Mouse (Mus musculus) liver, embryonic 15.5 days (tissue): ENCODE data around the gene Cenpp. TPM values are rescaled to one million over a fixed set of nuclear protein-coding genes. Genes with fewer than 3 reads are reported as not detected.

ENCODE experiments used
- ATAC-seq: fragments of 200-750 bp; cut with Nextera tagmentation; 2 replicates; pipeline ENCODE4 v1.8.0; 2017; ENCODE audit warnings: moderate number of reproducible peaks, mild to moderate bottlenecking, moderate library complexity; ENCODE audit not compliant: insufficient read depth
- H3K27ac ChIP-seq: fragments of 300-500 bp; sonication (generic); replicated peaks from 2 replicates; pipeline ENCODE4 v1.5.1; 2015; ENCODE audit warnings: mild to moderate bottlenecking, inconsistent platforms
- H3K27me3 ChIP-seq: fragments of 300-500 bp; sonication (generic); 2 replicates; pipeline ENCODE4 v1.6.1; 2015; ENCODE audit warnings: mild to moderate bottlenecking, inconsistent platforms
- H3K36me3 ChIP-seq: fragments of 300-500 bp; sonication (generic); replicated peaks from 2 replicates; pipeline ENCODE4 v1.6.1; 2015; ENCODE audit warnings: moderate library complexity, mild to moderate bottlenecking, inconsistent platforms
- H3K4me1 ChIP-seq: fragments of 300-500 bp; sonication (generic); replicated peaks from 2 replicates; pipeline ENCODE4 v1.6.1; 2015; ENCODE audit warnings: inconsistent platforms
- H3K4me2 ChIP-seq: fragments of 300-500 bp; sonication (generic); 2 replicates; pipeline ENCODE4 v1.6.1; 2015; ENCODE audit warnings: moderate library complexity, mild to moderate bottlenecking, inconsistent platforms
- H3K4me3 ChIP-seq: fragments of 300-500 bp; sonication (generic); replicated peaks from 2 replicates; pipeline ENCODE4 v1.5.1; 2015; ENCODE audit warnings: mild to moderate bottlenecking, inconsistent platforms
- H3K9ac ChIP-seq: fragments of 300-500 bp; sonication (generic); 2 replicates; pipeline ENCODE4 v1.6.1; 2015; ENCODE audit warnings: moderate library complexity, mild to moderate bottlenecking, inconsistent platforms
- H3K9me3 ChIP-seq: fragments of 300-500 bp; sonication (generic); replicated peaks from 2 replicates; pipeline ENCODE4 v1.6.1; 2016; ENCODE audit warnings: inconsistent platforms
- WGBS: fragments of 180-500 bp; shearing (Covaris S2); methylation state at CpG from one replicate; pipeline ENCODE4 v1.1.7; 2015; ENCODE audit warnings: mixed read lengths; ENCODE audit not compliant: insufficient replicate concordance; 5-methylcytosine and 5-hydroxymethylcytosine counted together
- polyA plus RNA-seq: library from polyadenylated mRNA; unstranded; fragments of >200 nt; fragmentation: Nextera tagmentation; extraction: Ambion mirVana; gene quantifications from 2 replicates; pipeline ENCODE4 v1.2.1, GENCODE M21; 2015

The Cenpp gene
- polyA plus RNA-seq, 1 experiment from 2014 or later, result 22.7 TPM

- Histone ChIP-seq H3K27ac (peak overlapping the region; percentile 82), H3K36me3 (no peaks in the 10 kb centered on the region), H3K9ac (peak overlapping the region; percentile 80), H3K4me3 (peak overlapping the region; percentile 83), H3K27me3 (0 out of 2 replicates have a peak, but pooled peaks cover under 1% of the 10 kb centered on the region), H3K9me3 (no peaks in the 10 kb centered on the region), H3K4me1 (peaks cover 47% of the 10 kb centered on the region), H3K4me2 (peak overlapping the region; percentile 95)
- peak; percentile 44 for ATAC-seq
- 2% methylated on average over 15 of the region's 15 CpGs for WGBS
Observed at GRCm38 (mm10) chr13:49421606-49421917, 231.0 kb downstream of the Cenpp start.

- H3K4me2 ChIP-seq, result peak within 1 kb of the TSS; percentile 95
- H3K4me3 ChIP-seq, result peak within 1 kb of the TSS; percentile 83
- H3K27me3 ChIP-seq, result 0 out of 2 replicates have a peak, but pooled peaks cover 6% of the 10 kb centered on the region
- H3K9ac ChIP-seq, result peak within 1 kb of the TSS; percentile 80
- no peaks in the 10 kb centered on the region for H3K9me3 ChIP-seq
- H3K27ac ChIP-seq, result peak within 1 kb of the TSS; percentile 82
- no peaks in the 10 kb centered on the region for H3K36me3 ChIP-seq
- under 1% methylated on average over 69 of the region's 69 CpGs for WGBS
- peaks cover 42% of the 10 kb centered on the region for H3K4me1 ChIP-seq
- peak; percentile 97 for ATAC-seq
Observed at GRCm38 (mm10) chr13:49420754-49421605, 231.6 kb downstream of the Cenpp start, which contains the start of gene Ippk. Ippk (plus strand) TSS chr13:49421249.

Other genes starting within 250 kb of the Cenpp start
- gene Ippk, start 231.5 kb downstream of the Cenpp start, polyA plus RNA-seq, result 7.3 and 7.5 TPM in 2 replicates
- 0.75 and 0.88 TPM in 2 replicates for gene Tes3-ps, start 159.5 kb downstream of the Cenpp start, polyA plus RNA-seq
- gene Ecm2, start 148.0 kb downstream of the Cenpp start, polyA plus RNA-seq, result 0.24 and 0.50 TPM in 2 replicates
- gene Aspn, start 108.3 kb downstream of the Cenpp start, polyA plus RNA-seq, result 2.0 and 2.2 TPM in 2 replicates
- gene Omd, start 70.3 kb downstream of the Cenpp start, polyA plus RNA-seq, result 0.55 TPM in 2 replicates
- 3.7 and 4.3 TPM in 2 replicates for gene Ogn, start 44.7 kb downstream of the Cenpp start, polyA plus RNA-seq
- 6.2 and 7.0 TPM in 2 replicates for gene Nol8, start 293 bp upstream of the Cenpp start, polyA plus RNA-seq
- 46.3 and 49.2 TPM in 2 replicates for gene Iars, start 29.3 kb upstream of the Cenpp start, polyA plus RNA-seq
- not detected in 2 replicates for gene Gm30302, start 146.2 kb upstream of the Cenpp start, polyA plus RNA-seq